Mouse (Mus musculus) E14TG2a.4 (cell line): ENCODE results near the gene Vmp1.

Experiments used
- H3K27me3 ChIP-seq: 2 replicates; pipeline ENCODE4 v1.6.1; 2014; ENCODE audit warnings: low read length, control low read depth; ENCODE audit not compliant: insufficient read depth
- H3K36me3 ChIP-seq: 2 replicates; pipeline ENCODE4 v1.6.1; 2014; ENCODE audit warnings: low read length, control low read depth; ENCODE audit not compliant: insufficient read depth
- H3K4me1 ChIP-seq: replicated peaks from 2 replicates; pipeline ENCODE4 v1.6.1; 2014; ENCODE audit warnings: low read depth, low read length, control low read depth
- H3K4me3 ChIP-seq: replicated peaks from 2 replicates; pipeline ENCODE4 v1.5.1; 2014; ENCODE audit warnings: mild to moderate bottlenecking, low read length
- H3K9me3 ChIP-seq: 2 replicates; pipeline ENCODE4 v1.6.1; 2014; ENCODE audit warnings: low read length, control low read depth
- CTCF ChIP-seq: conservative IDR thresholded peaks from 2 replicates; pipeline ENCODE4 v1.5.1; 2014; ENCODE audit warnings: low read length
- NANOG ChIP-seq: IDR thresholded peaks from 2 replicates; pipeline ENCODE4 v1.6.1; 2014; ENCODE audit warnings: borderline replicate concordance, low read length, mixed read lengths
- POU5F1 ChIP-seq: IDR thresholded peaks from 2 replicates; pipeline ENCODE4 v1.6.1; 2014; ENCODE audit warnings: low read length, borderline replicate concordance

Gene Vmp1

DNA sequence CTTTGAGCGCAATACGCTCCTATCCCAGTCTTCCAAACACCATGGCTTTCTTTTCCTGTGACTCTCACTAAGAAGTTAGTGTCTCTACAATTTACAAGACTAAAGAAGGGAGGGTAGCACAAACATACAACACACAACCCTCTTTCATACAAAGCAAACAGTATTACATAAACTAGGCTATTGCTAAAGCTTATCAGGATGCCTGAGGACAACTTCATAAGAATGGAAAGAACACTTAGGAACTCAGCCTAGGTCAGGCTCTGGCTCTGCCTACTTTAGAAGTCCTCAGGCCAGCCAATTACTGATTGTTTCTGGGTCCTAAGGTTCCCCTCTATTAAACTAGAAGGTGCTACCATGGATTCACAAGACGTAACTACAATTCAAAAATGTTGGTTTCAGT, 2.9 kb downstream of the Vmp1 start:
- H3K27me3 ChIP-seq: no peaks in the 10 kb centered on the region
- H3K36me3 ChIP-seq: peaks cover 14% of the 10 kb centered on the region
- H3K9me3 ChIP-seq: no peaks in the 10 kb centered on the region
- H3K4me1 ChIP-seq: peaks cover 21% of the 10 kb centered on the region
- H3K4me3 ChIP-seq: no peak overlapping the region
- TF ChIP-seq CTCF (no peak), POU5F1 (no peak), NANOG (no peak)

GRCm38 (mm10) chr11:86678957-86679356, 4.7 kb downstream of the Vmp1 start:
- Histone ChIP-seq H3K27me3 (no peaks in the 10 kb centered on the region), H3K4me1 (peaks cover 8% of the 10 kb centered on the region), H3K4me3 (no peak overlapping the region), H3K9me3 (no peaks in the 10 kb centered on the region), H3K36me3 (peaks cover 8% of the 10 kb centered on the region; the same call in 1 of the 2 replicates)
- no peak for TF ChIP-seq CTCF
- no peak for TF ChIP-seq POU5F1
- TF ChIP-seq NANOG: no peak

DNA sequence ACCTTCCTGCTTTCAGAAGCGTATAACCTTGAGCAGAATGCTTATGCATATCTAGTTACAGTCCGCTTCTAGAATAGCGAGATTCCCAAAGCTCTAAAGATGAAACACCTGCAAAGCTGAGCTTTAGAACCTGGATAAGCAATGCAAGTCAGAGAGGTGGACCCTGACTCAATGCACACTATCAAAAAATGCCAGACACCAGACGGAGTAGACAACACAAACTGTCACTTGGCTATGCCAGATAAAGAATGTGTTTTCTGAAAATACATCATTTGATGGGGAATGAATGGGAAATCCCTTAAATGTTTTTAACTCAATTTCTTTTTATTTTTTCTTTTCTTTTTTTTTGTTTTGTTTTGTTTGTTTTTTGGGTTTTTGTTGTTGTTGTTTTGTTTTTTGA, 8.1 kb downstream of the Vmp1 start:
- Histone ChIP-seq H3K9me3 (no peaks in the 10 kb centered on the region), H3K27me3 (no peaks in the 10 kb centered on the region), H3K4me1 (no peaks in the 10 kb centered on the region), H3K36me3 (peaks cover 8% of the 10 kb centered on the region; the same call in 1 of the 2 replicates), H3K4me3 (no peak overlapping the region)
- TF ChIP-seq NANOG (no peak), CTCF (no peak), POU5F1 (no peak)

GRCm38 (mm10) chr11:86672772-86673171, 10.9 kb downstream of the Vmp1 start:
- H3K9me3 ChIP-seq: no peaks in the 10 kb centered on the region
- H3K4me1 ChIP-seq: no peaks in the 10 kb centered on the region
- no peak for TF ChIP-seq POU5F1
- TF ChIP-seq CTCF: no peak
- TF ChIP-seq NANOG: no peak
- H3K4me3 ChIP-seq: no peak overlapping the region
- peaks cover 8% of the 10 kb centered on the region; the same call in 1 of the 2 replicates for H3K36me3 ChIP-seq
- no peaks in the 10 kb centered on the region for H3K27me3 ChIP-seq

DNA sequence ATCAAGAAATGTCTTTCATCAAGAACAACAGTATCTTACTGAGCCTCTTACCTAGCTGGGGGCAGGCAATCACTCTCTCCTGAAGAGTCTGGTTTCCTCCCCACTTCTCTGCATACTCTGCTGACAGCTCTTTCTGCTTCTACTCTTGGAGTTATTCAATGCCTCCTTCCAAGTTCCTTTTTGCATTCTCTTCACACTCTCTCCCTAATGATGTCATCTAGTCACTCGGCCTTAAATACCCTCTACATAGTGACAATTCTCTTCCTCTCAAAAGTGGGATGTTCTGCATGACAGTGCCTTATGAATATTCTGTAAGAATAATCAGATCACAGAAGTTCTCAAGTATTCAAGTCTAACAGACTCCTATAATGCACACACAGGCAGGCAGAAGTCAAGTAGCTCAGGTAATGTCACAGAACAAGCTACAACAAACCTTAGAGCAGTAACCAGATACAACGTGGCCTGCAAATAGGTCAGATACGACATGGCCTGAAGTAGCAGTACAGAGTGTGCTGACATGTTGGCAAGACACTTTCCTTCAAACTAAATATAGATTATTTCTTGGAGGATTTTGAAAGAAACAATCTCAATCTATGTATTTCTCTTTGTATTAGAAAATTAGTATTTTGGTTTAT, 12.5 kb downstream of the Vmp1 start:
- H3K27me3 ChIP-seq: no peaks in the 10 kb centered on the region
- H3K4me1 ChIP-seq: no peaks in the 10 kb centered on the region
- no peak overlapping the region for H3K4me3 ChIP-seq
- H3K36me3 ChIP-seq: no peaks in the 10 kb centered on the region
- no peak for TF ChIP-seq CTCF
- no peak for TF ChIP-seq NANOG
- TF ChIP-seq POU5F1: no peak
- no peaks in the 10 kb centered on the region for H3K9me3 ChIP-seq

GRCm38 (mm10) chr11:86668169-86668568, 15.5 kb downstream of the Vmp1 start:
- TF ChIP-seq POU5F1: no peak
- TF ChIP-seq CTCF: no peak
- no peak for TF ChIP-seq NANOG
- Histone ChIP-seq H3K36me3 (peaks cover 20% of the 10 kb centered on the region), H3K4me1 (no peaks in the 10 kb centered on the region), H3K9me3 (no peaks in the 10 kb centered on the region), H3K27me3 (no peaks in the 10 kb centered on the region), H3K4me3 (no peak overlapping the region)

- H3K4me3 ChIP-seq: no peak overlapping the region
- no peaks in the 10 kb centered on the region for H3K4me1 ChIP-seq
- TF ChIP-seq NANOG (no peak), POU5F1 (no peak), CTCF (no peak)
- peaks cover 25% of the 10 kb centered on the region for H3K36me3 ChIP-seq
- H3K27me3 ChIP-seq: no peaks in the 10 kb centered on the region
- H3K9me3 ChIP-seq: no peaks in the 10 kb centered on the region
Observed at GRCm38 (mm10) chr11:86667553-86667952, 16.1 kb downstream of the Vmp1 start.

- H3K9me3 ChIP-seq: no peaks in the 10 kb centered on the region
- H3K27me3 ChIP-seq: no peaks in the 10 kb centered on the region
- H3K4me3 ChIP-seq: no peak overlapping the region
- H3K4me1 ChIP-seq: no peaks in the 10 kb centered on the region
- H3K36me3 ChIP-seq: peaks cover 49% of the 10 kb centered on the region
- TF ChIP-seq NANOG (no peak), POU5F1 (no peak), CTCF (no peak)
Observed at GRCm38 (mm10) chr11:86664406-86664805, 19.2 kb downstream of the Vmp1 start.

- Histone ChIP-seq H3K9me3 (no peaks in the 10 kb centered on the region), H3K4me1 (no peaks in the 10 kb centered on the region), H3K4me3 (no peak overlapping the region), H3K27me3 (no peaks in the 10 kb centered on the region), H3K36me3 (peaks cover 50% of the 10 kb centered on the region)
- TF ChIP-seq CTCF: no peak
- no peak for TF ChIP-seq POU5F1
- TF ChIP-seq NANOG: no peak
Observed at GRCm38 (mm10) chr11:86663977-86664376, 19.7 kb downstream of the Vmp1 start.
